Mouse (Mus musculus) cerebellum, postnatal 10 days (tissue): Measurements from ENCODE around the gene Grk5.
"Not testable (repeated sequence)": the region's sequence is repeated elsewhere in the genome, so short reads cannot be mapped to it uniquely, and the experiment has no call there.

Source experiments
- DNase-seq, 2 experiments: peaks; one replicate each; pipeline ENCODE4 v3.0.0; 2021; ENCODE audit warnings: mixed read lengths in 2 of 2

Grk5 gene

DNA sequence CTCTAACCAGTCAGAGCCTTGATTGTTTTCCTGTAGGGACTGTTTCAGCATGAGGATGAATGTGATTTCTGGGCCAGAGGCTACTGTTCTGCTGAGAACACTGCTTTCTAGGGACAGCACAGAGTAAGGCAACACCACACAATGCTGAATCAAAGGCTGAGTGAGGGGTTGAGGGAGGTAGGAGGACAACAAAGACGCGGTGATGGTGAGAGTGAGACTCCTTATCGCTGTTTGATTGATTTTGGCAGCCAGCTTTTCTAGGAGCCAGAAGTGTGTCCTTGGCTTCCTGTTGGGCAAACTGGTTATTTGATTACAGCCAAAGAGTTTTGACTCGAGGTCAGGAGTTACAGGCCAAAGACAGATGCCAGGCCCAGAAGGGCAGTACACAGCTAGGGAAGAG, 25.7 kb downstream of the Grk5 start:
- DNase-seq, result no peak

DNA sequence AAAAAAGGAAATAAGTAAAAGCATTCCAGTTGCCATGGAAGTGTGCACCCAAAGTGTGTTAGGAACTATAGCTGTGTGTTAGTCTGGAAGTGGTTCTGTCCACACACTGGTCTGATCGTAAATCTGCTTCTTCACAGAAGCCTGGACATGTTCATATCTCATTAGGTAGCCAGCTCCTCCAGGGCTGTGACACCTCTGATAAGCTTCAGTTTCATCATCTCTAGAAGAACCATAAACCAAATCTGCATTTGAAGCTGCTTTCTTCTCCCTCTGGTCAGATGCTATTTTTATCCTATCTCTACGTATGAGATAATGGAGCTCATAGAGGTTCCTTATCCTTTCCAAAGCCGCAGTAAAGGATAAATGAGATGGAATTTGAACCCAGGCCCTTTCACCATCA, 26.3 kb downstream of the Grk5 start:
- no peak for DNase-seq

DNA sequence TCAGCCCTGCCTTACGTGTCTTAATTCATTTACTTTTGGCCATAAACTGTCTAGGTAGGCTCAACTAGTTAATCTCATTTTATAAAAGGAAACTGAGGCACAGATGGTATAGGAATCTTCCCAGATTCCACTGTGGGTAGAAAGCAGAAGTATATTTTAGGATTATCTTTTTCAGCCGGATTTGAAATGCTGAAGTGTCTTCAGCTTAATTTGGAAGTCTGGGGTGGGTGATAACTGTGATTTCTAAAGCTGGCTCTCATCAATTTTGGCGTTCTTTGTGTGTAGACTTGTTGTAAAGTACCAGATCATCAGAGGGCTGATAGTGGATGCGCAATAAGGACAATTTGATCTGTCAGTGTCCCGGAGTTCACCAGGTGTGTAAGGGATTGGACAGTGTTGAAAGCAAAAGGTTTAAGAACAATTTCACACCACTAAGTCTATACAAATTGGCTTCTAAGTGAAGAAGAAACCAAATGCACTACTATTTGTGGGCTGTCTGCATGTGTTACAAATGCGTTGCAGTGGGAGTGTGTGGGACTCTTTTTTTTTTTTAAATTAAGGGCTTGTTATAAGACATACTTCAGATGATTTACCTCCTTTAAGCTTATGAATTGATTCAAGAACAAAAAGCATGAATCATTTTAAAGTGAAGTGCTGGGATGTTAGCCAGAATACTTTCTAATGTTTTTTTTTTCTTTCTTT, 27.5 kb downstream of the Grk5 start:
- DNase-seq, result no peak

DNA sequence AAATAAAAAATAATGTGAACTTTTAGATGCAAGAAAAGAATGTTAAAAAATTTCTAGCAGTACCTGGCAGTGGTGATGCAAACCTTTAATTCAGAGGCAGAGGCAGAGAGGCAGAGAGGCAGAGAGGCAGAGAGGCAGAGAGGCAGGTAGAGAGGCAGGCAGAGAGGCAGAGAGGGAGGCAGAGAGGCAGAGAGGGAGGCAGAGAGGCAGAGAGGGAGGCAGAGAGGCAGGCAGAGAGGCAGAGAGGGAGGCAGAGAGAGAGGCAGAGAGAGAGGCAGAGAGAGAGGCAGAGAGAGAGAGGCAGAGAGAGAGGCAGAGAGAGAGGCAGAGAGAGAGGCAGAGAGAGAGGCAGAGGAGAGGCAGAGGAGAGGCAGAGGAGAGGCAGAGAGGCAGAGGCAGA, 35.0 kb downstream of the Grk5 start:
- DNase-seq, result not testable (repeated sequence)

DNA sequence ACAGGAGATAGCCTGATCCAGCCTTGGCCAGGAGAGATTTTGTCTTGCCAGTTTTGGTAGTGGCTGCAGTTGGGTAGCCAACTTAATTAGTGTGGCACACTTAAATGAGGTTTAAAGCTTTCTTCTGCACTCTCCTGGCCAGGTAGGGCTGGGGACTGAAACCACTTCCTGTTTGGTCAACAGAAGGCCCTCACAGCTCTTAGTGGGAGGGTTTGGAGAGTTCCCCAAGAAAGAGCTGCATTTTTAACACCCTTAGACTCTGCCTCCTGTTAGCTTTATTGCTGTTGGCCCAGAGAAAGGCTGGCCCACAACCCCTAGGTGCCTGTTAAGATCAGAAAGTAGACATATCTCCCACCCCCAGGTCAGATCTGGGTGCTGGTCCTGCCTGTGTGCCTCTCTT, 45.5 kb downstream of the Grk5 start:
- no peak for DNase-seq

DNA sequence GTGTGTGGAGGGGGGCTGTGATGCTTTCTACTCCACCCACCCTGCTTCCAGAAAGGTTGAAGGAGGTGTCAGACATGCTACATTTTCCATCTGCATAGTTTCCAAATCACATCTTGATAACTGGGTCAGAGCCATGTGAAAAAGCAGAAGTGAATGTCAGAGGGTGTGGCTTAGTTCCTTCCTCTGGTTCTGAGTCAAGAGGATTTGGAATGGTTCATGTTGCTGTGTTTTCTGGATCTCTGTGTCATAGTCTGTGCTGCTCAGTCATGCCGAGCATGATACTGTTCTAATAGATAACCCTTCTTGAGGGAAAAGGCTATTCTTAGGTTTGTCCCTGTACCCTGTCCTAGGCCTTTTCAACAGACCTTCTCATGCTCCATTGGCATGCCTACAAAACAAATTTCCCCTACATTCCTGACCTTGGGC, 50.4 kb downstream of the Grk5 start:
- DNase-seq, result no peak

DNA sequence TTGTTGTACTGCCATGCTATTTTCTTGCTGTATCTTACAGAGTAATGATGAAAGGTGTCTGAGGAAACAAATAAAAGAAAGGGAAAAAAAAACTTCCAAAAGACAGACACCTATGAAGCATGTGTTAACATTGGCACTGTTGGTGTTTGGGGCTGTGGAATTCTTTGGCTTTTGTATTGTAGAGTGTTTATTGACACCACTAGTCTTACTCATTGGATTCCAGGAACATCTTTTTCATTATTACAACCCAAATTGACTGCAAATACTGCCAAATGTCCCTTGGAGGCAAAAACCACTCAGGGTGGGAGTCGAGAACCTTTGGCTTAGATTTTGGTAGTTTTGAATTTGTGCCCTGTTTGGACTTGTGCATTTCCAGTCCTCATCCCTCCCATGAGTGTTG, 51.3 kb downstream of the Grk5 start:
- no peak for DNase-seq

DNA sequence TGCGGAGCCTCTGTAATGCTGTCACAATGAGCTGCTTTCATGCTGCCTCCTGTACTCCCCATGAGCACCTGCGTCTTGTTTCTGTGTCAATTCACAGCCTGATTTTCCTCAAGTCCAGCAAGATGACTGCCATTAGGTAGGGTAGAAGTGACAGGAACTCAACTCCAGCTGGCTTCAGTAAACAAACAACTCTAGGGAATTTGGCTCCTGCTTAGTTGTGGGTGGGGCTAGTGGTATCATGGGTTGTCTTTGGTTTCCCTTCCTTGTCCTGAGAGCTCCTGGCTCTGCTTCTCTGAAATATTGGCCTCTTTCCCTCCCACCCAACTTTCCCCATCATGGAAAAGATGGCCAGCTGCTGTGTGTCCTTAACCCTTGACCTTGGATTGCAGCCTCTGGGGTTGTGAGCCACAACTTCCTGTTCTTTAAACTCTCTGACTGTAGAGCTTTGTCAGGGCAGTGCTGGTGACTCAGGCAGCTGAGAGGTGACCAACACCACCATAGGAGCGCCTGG, 56.3 kb downstream of the Grk5 start:
- DNase-seq, result peak; percentile 65 to 66

DNA sequence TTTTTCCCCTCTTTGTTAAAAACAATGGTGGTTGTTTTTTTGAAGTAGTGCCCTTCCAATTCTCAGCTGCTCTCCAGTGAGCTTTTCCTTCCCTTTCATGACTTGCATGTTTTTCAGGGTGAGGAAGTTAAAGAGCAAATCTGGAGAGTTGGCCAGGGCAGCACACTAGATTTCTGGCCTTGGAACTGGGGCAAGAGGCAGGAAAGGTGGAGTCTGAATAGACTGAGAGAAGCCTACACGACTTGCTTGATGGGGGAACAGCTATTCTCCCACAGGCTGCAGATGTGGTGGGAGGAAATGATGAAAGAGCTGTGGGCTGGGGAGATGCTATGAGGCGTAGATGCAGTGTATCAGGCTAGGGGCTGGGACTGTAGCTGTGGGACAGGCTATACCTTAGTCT, 57.1 kb downstream of the Grk5 start:
- no peak for DNase-seq

DNA sequence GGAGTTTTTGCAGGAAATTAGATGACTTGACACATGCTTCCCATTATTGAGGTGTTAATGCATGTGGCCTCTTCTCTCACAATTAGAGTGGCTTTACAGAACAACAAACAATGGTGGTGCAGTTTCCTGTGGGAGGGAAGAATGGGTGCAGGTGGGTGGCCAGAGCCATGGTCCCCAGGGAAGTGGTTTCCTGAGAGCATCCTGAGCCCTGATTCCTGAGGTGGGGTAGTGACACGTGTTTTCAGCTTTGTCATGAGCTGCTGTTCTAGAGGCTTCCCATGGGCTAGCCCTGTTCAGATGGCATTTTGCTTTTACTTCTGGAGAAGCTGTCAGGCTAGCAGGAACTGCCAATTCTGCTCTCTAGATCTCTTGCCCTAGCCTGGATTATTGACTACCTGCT, 59.4 kb downstream of the Grk5 start:
- no peak for DNase-seq

DNA sequence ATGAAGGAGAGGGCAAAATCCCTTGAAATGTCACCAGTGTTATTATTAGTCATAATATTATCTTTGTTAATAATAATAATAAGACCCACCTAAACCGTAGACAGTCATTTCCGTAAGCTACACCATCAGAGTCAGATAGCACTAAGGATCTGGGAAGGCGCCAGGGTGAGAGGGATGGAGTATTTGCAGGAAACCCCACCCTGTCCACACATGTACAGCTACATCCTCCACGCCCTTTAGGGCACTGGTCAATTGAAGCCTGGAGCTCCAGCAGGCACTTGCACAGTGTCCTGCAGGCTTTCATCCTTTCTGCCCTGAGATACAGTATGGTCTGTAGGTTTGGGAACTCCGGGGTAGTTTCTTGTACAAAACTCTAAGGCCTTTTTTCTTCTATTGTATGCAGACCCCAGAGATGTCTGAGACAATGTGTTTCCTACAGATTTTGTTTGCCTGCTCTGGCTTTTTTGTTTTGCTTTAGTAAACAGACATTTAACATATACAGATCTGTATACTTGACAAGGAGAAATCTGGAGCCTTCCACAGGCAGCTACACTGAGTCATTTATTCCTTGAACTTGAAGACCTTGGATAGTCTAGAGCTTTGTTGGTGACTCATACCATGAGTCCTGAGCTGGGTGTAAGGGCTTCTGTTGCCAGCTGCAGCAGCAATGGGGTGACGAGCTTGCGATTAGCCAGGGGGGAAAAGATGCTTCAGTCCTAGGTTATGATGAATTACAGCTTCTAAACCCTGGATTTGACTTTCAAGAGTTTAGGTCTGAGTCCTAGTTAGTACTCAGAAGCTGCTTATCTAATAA, 60.7 kb downstream of the Grk5 start:
- DNase-seq, result no peak

DNA sequence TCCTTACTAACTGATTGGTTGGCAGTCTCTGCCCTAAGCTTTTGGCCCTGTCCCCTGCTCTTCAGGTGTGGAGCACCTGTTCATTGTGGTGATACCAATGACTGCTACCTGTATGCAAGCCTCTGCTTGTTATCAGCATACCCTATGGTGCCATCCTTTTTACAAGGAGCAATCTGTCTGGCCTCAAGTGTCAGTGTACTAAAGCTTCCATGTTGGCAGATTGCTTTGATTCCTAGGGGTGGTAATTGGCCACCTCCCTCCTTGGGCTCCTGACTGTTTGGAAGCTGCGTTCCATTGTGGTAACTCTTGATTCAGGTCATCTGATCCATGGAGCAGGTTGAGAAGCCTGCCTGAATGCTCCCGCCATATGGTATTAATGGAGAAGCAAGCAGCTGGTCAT, 65.6 kb downstream of the Grk5 start:
- peak; percentile 57 to 60 for DNase-seq

DNA sequence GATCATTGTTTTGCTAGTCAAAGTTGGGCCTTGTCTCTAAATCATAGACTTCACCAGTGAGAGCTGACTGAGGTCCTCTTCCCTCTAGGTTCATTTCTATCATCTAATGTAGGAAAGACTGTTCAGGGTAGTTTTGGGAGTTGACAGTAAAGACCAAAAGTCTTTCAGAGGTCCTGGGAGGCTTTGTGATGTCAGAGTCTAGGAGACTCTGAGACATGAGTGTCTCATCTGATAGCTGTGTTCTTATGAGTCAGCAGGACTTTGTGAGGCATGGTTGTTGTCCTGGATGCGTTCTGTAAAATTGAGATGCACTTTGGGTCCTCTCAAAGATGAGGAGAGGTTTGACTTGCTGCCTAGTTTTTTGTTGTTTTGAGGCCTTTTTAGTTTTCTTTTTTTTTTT, 66.2 kb downstream of the Grk5 start:
- DNase-seq, result no peak

DNA sequence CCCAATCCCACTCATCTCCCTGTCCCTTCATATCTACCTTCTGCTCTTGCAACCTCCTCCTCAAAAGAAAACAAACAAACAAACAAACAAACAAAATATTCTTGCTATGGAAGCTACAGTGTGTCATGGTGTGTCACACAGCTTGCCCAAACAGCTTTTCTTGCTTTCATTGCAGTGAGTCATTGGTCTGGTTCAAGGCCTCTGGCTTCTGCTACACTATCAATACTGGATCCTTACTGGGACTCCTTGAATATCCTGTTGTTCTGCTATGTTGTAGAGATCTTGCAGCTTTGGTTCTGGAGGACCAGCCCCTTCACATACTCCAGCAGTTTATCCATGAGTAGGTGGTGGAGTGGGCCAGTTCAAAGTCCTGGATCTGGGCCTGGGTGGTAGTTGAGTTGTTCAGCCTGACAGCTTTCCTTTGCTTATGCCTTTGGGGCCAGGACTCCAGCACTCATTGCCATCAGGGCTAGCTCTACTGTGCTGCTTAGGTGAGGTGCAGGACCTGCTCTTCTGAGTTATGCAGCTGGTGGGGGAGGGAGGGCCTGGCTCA, 66.7 kb downstream of the Grk5 start:
- no peak for DNase-seq

DNA sequence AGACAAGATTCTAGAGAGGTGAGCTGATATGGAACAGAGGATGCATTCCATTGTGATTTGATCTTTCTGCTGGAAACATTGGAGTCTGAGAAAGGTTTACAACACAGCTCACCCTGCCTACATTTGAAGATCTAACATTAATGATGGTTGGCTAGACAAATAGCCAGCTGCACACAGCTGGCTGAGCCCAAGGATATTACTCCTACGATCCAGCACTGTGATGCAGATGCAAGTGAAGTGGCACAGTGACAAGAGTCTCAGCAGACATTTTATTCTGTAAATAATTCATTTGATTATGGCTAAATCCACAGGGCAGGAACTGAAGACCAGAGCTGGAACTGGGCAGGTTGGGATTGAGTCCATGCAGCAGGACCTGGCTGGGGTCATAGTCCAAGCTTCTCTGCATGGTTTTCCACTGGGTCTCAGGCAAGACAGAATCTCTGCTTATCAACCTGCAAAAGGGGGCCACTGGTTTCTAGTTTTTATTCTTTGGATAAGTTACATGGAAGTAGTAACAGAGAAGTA, 70.2 kb downstream of the Grk5 start:
- no peak for DNase-seq

DNA sequence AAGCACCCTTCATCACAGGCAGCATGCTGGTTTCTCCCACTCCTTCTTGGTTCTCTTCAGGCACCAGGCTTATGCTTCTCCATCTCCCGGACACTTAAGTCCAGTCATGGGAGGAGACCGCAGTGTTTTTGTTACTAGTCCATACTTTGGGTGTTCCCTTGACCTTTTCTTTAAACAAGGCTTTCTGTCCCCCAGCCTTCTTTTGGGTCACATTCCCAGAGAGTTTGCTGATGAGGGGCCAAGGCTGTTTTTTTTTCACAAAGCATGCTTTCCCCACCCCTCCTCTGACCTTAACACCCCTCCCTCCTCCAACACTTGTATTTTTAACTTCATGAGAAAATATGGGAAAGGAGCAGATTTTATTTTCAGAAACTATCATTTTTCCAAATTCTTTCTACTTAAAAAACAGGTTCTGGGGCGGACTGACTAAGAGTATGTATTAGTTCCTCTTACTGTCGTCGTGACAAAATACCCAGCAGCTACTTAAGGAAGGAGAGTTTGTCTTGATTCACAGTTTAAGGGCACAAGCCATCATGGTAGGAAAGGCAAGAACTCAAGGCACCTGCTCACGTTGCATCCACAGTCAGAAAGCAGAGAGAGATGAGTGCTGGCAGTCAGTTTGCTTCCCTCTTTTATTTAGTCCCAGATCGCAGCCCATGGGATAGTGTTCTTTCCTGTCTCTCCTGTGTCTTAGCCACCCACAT, 73.0 kb downstream of the Grk5 start:
- no peak for DNase-seq

DNA sequence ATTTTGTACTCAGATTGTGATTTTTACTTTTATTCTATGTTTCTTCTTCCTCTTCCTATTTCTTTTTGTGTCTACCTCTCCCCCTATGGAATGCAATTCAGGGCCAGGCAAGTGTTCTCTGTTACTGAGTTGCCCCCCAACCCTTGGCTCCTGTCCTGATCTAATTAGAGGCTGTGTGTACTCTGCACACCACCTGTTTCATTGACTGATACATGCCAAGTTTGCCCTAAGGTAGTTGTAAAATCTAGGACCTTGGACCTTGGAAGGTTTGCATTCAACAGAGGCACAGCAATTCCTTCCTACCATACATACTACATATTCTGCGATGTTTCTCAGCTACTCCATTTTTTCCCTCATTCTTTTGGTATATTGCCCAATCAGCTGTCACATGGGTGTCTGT, 78.4 kb downstream of the Grk5 start:
- DNase-seq, result no peak

DNA sequence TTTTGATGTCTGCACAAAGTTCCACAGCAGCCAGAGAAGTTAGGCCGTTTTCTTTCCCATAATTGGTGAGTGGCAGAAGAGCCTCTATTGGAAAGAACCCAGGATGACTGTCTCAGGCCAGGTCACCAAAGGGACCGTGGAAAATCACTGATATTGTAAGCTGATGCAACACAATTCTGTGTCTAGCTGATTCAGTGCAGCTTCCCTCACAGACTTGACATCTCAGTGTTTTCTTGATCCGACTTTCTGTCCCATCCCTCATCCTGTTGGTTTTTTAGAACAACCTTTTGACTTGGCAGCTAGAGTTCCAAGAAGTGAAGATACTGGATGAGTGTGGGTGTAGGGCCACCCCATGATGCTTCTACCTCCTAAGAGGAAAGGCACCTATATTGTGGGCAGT, 80.9 kb downstream of the Grk5 start:
- DNase-seq, result no peak

DNA sequence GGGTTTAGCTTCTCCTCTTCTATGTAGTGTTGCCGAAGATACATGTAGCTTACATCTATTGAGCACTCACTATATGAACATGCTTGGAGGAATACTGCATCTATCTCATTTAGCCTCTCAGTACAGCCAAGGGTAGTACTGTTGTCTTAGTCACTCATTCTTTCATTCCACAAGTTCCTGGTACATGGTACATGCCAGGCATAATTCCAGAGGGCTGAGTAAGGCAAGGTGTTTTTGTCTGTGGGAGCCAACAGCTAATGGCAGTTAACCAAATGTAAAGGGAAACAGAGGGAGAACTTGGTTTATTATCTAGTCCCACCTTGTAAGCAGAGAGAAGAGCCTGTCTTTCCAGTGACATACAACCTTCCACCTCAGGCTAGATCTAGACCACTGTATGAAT, 82.0 kb downstream of the Grk5 start:
- no peak for DNase-seq

DNA sequence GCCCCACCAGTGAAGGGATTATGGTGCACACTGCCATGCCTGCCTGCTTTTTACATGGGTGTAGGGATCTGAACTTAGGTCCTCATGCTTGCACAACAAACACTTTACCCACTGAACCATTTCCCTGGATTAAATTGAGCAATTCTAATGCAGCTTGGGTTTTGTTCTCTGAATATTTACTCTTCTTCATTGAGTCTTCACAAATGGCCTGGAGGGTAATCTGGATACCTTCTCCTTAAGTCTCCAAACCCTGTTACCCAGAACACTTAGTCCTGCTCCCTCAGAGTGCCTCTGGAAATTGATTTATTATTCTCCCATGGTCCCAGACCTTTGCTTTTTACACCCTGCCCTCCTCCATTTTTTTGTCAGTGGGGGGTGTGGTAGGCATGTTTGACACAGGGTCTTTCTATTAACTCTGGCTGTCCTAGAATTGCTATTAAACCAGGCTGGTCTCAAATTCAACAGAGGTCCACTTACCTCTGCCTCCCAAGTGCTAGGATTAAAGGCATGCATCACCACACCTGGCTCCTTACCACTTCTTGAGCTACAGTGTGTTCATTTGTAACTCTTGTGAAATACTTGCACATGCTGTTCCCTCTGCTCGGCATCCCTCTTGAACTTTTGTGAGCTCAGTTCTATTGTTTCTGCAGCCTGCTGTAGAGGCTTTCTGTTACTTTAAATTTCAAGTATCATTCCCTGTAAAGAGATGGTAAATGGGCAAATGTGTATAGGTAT, 82.9 kb downstream of the Grk5 start:
- DNase-seq, result no peak

DNA sequence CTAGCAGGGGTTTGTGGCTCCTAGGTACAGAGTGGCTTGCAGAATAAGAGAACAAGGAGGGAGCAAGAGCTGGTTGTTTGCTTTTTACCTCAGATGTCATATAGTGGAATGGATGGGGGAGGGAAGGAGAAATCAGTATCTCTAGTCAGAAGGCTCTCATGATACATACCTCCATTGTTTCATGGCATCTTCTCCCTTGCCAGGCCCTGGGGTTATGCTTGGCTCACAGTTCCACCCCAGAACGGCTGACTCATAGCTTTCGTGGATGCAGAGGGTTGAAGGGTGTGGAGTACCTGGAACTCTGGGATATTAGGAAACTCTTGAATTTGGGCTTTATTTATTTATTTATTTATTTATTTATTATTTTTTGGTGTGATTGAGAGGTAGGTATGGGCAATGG, 84.0 kb downstream of the Grk5 start:
- no peak for DNase-seq

DNA sequence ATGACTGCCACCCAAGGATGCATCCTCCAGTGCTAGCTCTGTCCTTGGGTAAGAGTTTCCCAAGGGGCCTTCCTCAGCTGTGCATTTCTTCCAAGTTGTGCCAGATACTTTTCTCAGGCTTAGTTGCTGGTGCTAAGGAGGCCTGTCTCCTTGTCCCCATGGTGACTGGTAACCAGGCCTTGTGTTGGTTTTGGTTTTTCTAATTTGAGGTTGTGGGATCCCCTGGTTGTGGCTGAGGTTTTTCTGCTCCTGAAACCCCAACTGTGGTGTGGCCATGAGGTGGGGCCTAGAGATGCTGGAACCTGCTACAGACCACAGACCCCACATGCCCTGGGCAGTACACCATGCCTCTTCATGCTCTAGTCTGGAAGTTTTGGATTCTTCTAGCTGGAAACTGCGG, 90.0 kb downstream of the Grk5 start:
- DNase-seq, result no peak
